Mouse (Mus musculus): ENCODE measurements at regions not wholly inside any gene's neighbourhood (a gene's known extent, or its start where the extent isn't known, plus 50 kb on each side); places are given as distances from the start of the nearest gene placed in this dataset.

- WGBS: 66% methylated on average over 4 of the region's 4 CpGs
- H3K4me3 ChIP-seq (ENCODE audit: low read depth, low read length): no peak overlapping the region
- H3K9me3 ChIP-seq (ENCODE audit: control insufficient read depth, low read length): no peaks in the 10 kb centered on the region
- no peak for ATAC-seq (replicated peaks; ENCODE audit: low FRiP score)
- H3K27ac ChIP-seq (ENCODE audit: low read depth, low read length): no peak overlapping the region
- H3K36me3 ChIP-seq (ENCODE audit: control insufficient read depth, insufficient read depth, low read length): no peaks in the 10 kb centered on the region
- DNase-seq (ENCODE audit: low spot score): no peak
- H3K9ac ChIP-seq (ENCODE audit: low read depth, low read length): no peak overlapping the region
- no peak overlapping the region for H3K4me2 ChIP-seq
- no peaks in the 10 kb centered on the region for H3K4me1 ChIP-seq (replicated peaks; ENCODE audit: control insufficient read depth, insufficient read depth, low read length)
- H3K27me3 ChIP-seq (replicated peaks; ENCODE audit: control insufficient read depth, insufficient read depth, low read length): no peaks in the 10 kb centered on the region
Measured at GRCm38 (mm10) chr13:78717686-78718431, 518.3 kb upstream of the Nr2f1 start.

GRCm38 (mm10) chr13:78717159-78717558 is 517.6 kb upstream of the Nr2f1 start:
- WGBS: 78% methylated on average over 1 of the region's 1 CpGs
- Histone ChIP-seq H3K9ac (ENCODE audit: low read depth, low read length) (no peak overlapping the region), H3K27ac (ENCODE audit: low read depth, low read length) (no peak overlapping the region), H3K4me1 (replicated peaks; ENCODE audit: control insufficient read depth, insufficient read depth, low read length) (no peaks in the 10 kb centered on the region), H3K36me3 (ENCODE audit: control insufficient read depth, insufficient read depth, low read length) (no peaks in the 10 kb centered on the region), H3K4me2 (no peak overlapping the region), H3K4me3 (ENCODE audit: low read depth, low read length) (no peak overlapping the region), H3K9me3 (ENCODE audit: control insufficient read depth, low read length) (no peaks in the 10 kb centered on the region), H3K27me3 (replicated peaks; ENCODE audit: control insufficient read depth, insufficient read depth, low read length) (no peaks in the 10 kb centered on the region)
- DNase-seq (ENCODE audit: low spot score) (no peak), ATAC-seq (replicated peaks; ENCODE audit: low FRiP score) (no peak)

GRCm38 (mm10) chr13:78704693-78705092 is 505.1 kb upstream of the Nr2f1 start:
- H3K27ac ChIP-seq (ENCODE audit: low read depth, low read length): no peak overlapping the region
- H3K36me3 ChIP-seq (ENCODE audit: control insufficient read depth, insufficient read depth, low read length): no peaks in the 10 kb centered on the region
- no peak overlapping the region for H3K9ac ChIP-seq (ENCODE audit: low read depth, low read length)
- no peaks in the 10 kb centered on the region for H3K27me3 ChIP-seq (replicated peaks; ENCODE audit: control insufficient read depth, insufficient read depth, low read length)
- H3K4me2 ChIP-seq: no peak overlapping the region
- no peak for ATAC-seq (replicated peaks; ENCODE audit: low FRiP score)
- WGBS: 86% methylated on average over 1 of the region's 1 CpGs
- no peaks in the 10 kb centered on the region for H3K4me1 ChIP-seq (replicated peaks; ENCODE audit: control insufficient read depth, insufficient read depth, low read length)
- H3K9me3 ChIP-seq (ENCODE audit: control insufficient read depth, low read length): no peaks in the 10 kb centered on the region
- no peak for DNase-seq (ENCODE audit: low spot score)
- no peak overlapping the region for H3K4me3 ChIP-seq (ENCODE audit: low read depth, low read length)

- no peak overlapping the region for H3K4me2 ChIP-seq
- H3K9ac ChIP-seq (ENCODE audit: low read depth, low read length): no peak overlapping the region
- H3K27me3 ChIP-seq (replicated peaks; ENCODE audit: control insufficient read depth, insufficient read depth, low read length): no peaks in the 10 kb centered on the region
- ATAC-seq (replicated peaks; ENCODE audit: low FRiP score): no peak
- no peak overlapping the region for H3K27ac ChIP-seq (ENCODE audit: low read depth, low read length)
- no peaks in the 10 kb centered on the region for H3K4me1 ChIP-seq (replicated peaks; ENCODE audit: control insufficient read depth, insufficient read depth, low read length)
- WGBS: 83% methylated on average over 3 of the region's 3 CpGs
- no peak overlapping the region for H3K4me3 ChIP-seq (ENCODE audit: low read depth, low read length)
- no peaks in the 10 kb centered on the region for H3K9me3 ChIP-seq (ENCODE audit: control insufficient read depth, low read length)
- no peak for DNase-seq (ENCODE audit: low spot score)
- H3K36me3 ChIP-seq (ENCODE audit: control insufficient read depth, insufficient read depth, low read length): no peaks in the 10 kb centered on the region
Measured at GRCm38 (mm10) chr13:78697814-78698519, 498.4 kb upstream of the Nr2f1 start.

- no peak overlapping the region for H3K4me3 ChIP-seq (ENCODE audit: low read depth, low read length)
- no peaks in the 10 kb centered on the region for H3K27me3 ChIP-seq (replicated peaks; ENCODE audit: control insufficient read depth, insufficient read depth, low read length)
- ATAC-seq (replicated peaks; ENCODE audit: low FRiP score) (no peak), DNase-seq (ENCODE audit: low spot score) (no peak)
- WGBS: 46% methylated on average over 4 of the region's 4 CpGs
- H3K4me1 ChIP-seq (replicated peaks; ENCODE audit: control insufficient read depth, insufficient read depth, low read length): no peaks in the 10 kb centered on the region
- no peak overlapping the region for H3K9ac ChIP-seq (ENCODE audit: low read depth, low read length)
- H3K27ac ChIP-seq (ENCODE audit: low read depth, low read length): no peak overlapping the region
- H3K9me3 ChIP-seq (ENCODE audit: control insufficient read depth, low read length): no peaks in the 10 kb centered on the region
- H3K4me2 ChIP-seq: no peak overlapping the region
- H3K36me3 ChIP-seq (ENCODE audit: control insufficient read depth, insufficient read depth, low read length): no peaks in the 10 kb centered on the region
Measured at GRCm38 (mm10) chr13:78679255-78679895, 479.8 kb upstream of the Nr2f1 start.

GRCm38 (mm10) chr13:78678241-78678640 is 478.7 kb upstream of the Nr2f1 start:
- Histone ChIP-seq H3K27me3 (replicated peaks; ENCODE audit: control insufficient read depth, insufficient read depth, low read length) (no peaks in the 10 kb centered on the region), H3K4me2 (no peak overlapping the region), H3K27ac (ENCODE audit: low read depth, low read length) (no peak overlapping the region), H3K36me3 (ENCODE audit: control insufficient read depth, insufficient read depth, low read length) (no peaks in the 10 kb centered on the region), H3K4me3 (ENCODE audit: low read depth, low read length) (no peak overlapping the region), H3K9ac (ENCODE audit: low read depth, low read length) (no peak overlapping the region), H3K4me1 (replicated peaks; ENCODE audit: control insufficient read depth, insufficient read depth, low read length) (no peaks in the 10 kb centered on the region), H3K9me3 (ENCODE audit: control insufficient read depth, low read length) (no peaks in the 10 kb centered on the region)
- no peak for ATAC-seq (replicated peaks; ENCODE audit: low FRiP score)
- 65% methylated on average over 7 of the region's 7 CpGs for WGBS
- DNase-seq (ENCODE audit: low spot score): no peak

- WGBS: 87% methylated on average over 7 of the region's 7 CpGs
- no peak for DNase-seq (ENCODE audit: low spot score)
Measured at GRCm38 (mm10) chr13:78658285-78658684, 458.7 kb upstream of the Nr2f1 start.

GRCm38 (mm10) chr13:78656766-78657165 is 457.2 kb upstream of the Nr2f1 start:
- no peak for DNase-seq (ENCODE audit: low spot score)
- 62% methylated on average over 2 of the region's 2 CpGs for WGBS
- ATAC-seq (replicated peaks; ENCODE audit: low FRiP score): no peak
- no peak overlapping the region for H3K9ac ChIP-seq (ENCODE audit: low read depth, low read length)
- H3K9me3 ChIP-seq (ENCODE audit: control insufficient read depth, low read length): no peaks in the 10 kb centered on the region
- H3K36me3 ChIP-seq (ENCODE audit: control insufficient read depth, insufficient read depth, low read length): no peaks in the 10 kb centered on the region
- H3K4me1 ChIP-seq (replicated peaks; ENCODE audit: control insufficient read depth, insufficient read depth, low read length): no peaks in the 10 kb centered on the region
- H3K4me2 ChIP-seq: no peak overlapping the region
- no peak overlapping the region for H3K4me3 ChIP-seq (ENCODE audit: low read depth, low read length)
- no peaks in the 10 kb centered on the region for H3K27me3 ChIP-seq (replicated peaks; ENCODE audit: control insufficient read depth, insufficient read depth, low read length)
- H3K27ac ChIP-seq (ENCODE audit: low read depth, low read length): no peak overlapping the region

More at GRCm38 (mm10) chr13:78658285-78658684, 458.7 kb upstream of the Nr2f1 start:
- Histone ChIP-seq H3K27me3 (replicated peaks; ENCODE audit: control insufficient read depth, insufficient read depth, low read length) (no peaks in the 10 kb centered on the region), H3K9me3 (ENCODE audit: control insufficient read depth, low read length) (no peaks in the 10 kb centered on the region), H3K4me1 (replicated peaks; ENCODE audit: control insufficient read depth, insufficient read depth, low read length) (no peaks in the 10 kb centered on the region), H3K9ac (ENCODE audit: low read depth, low read length) (no peak overlapping the region), H3K36me3 (ENCODE audit: control insufficient read depth, insufficient read depth, low read length) (no peaks in the 10 kb centered on the region), H3K27ac (ENCODE audit: low read depth, low read length) (no peak overlapping the region), H3K4me2 (no peak overlapping the region), H3K4me3 (ENCODE audit: low read depth, low read length) (no peak overlapping the region)
- no peak for ATAC-seq (replicated peaks; ENCODE audit: low FRiP score)

Data from liver, embryonic 11.5 days (tissue).